Mouse (Mus musculus) liver, postnatal 0 days (tissue): ENCODE results near the gene Tmem184a.

ENCODE experiments used
- CTCF ChIP-seq: sonication (generic); IDR thresholded peaks from 2 replicates; pipeline ENCODE4 v1.5.1; 2016; ENCODE audit warnings: antibody characterized with exemption, low read depth
- EP300 ChIP-seq: IDR thresholded peaks from 2 replicates; pipeline ENCODE4 v1.6.1; 2016; ENCODE audit warnings: antibody characterized with exemption, low read depth, mild to moderate bottlenecking

DNA sequence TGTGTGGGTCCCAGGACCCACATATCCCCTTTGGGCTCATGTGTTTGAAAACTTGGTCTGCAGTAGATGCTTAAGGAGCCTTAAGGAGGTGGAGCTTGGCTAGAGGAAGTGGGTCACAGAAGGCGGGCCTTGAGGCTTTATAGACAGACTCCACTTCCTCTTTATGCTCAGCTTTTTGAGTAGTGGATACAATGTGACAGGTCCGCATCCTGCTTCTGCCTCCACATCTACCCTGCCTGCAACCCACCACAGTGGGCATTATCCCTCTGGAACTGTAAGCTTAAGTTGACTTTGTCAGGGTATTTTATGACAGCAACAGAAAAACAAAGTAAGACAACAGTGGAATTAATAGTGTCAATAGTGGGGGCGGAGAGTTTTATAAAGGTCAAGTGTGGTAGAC, 11.0 kb upstream of the Tmem184a start:
- no peak for TF ChIP-seq CTCF
- TF ChIP-seq EP300 = no peak
